Mouse (Mus musculus): ENCODE data around the gene 5031410I06Rik. TPM values are rescaled to one million over a fixed set of nuclear protein-coding genes. Genes with fewer than 3 reads are reported as not detected.
"Not testable (repeated sequence)": the region's sequence is repeated elsewhere in the genome, so short reads cannot be mapped to it uniquely, and the experiment has no call there.

The 5031410I06Rik gene
- total RNA-seq (2022): not detected

DNA sequence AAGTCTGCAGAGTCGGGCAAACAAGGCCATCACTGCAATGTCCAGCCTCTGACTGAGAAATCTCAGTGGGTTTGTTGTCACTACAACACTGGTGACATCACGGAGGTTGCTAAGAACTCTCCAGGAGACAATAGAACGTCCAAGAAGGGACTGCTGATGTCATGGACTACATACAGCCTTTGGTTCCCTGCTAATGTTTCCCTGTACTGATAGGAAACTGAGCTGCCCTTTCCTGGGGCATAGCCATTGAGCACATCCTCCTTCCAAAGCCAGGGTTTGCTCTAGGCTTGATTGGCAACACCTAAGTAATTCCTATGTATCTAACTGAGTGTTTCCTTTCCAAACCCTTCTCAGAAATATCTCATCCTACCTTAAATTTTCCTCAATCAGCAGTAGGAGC lies at the start of gene 5031410I06Rik:
5031410I06Rik (minus strand) TSS at position 101 of the 400 bp plus-strand sequence.
- DNase-seq (ENCODE audit: low spot score in 2 of 2): not testable (repeated sequence)

- no peak for DNase-seq (ENCODE audit: low spot score in 2 of 2)
These were observed 37.7 kb upstream of the 5031410I06Rik start for GRCm38 (mm10) chr5:26142891-26143290.

DNA sequence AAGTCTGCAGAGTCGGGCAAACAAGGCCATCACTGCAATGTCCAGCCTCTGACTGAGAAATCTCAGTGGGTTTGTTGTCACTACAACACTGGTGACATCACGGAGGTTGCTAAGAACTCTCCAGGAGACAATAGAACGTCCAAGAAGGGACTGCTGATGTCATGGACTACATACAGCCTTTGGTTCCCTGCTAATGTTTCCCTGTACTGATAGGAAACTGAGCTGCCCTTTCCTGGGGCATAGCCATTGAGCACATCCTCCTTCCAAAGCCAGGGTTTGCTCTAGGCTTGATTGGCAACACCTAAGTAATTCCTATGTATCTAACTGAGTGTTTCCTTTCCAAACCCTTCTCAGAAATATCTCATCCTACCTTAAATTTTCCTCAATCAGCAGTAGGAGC lies 16.2 kb upstream of the 5031410I06Rik start, which contains the start of gene Gm10220:
Gm10220 (minus strand) TSS at position 101 of the 400 bp plus-strand sequence.
- not testable (repeated sequence) for DNase-seq (ENCODE audit: low spot score in 2 of 2)

DNA sequence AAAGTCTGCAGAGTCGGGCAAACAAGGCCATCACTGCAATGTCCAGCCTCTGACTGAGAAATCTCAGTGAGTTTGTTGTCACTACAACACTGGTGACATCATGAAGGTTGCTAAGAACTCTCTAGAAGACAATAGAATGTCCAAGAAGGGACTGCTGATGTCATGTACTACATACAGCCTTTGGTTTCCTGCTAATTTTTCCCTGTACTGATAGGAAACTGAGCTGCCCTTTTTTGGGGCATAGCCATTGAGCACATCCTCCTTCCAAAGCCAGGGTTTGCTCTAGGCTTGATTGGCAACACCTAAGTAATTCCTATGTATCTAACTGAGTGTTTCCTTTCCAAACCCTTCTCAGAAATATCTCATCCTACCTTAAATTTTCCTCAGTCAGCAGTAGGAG lies 16.0 kb downstream of the 5031410I06Rik start, which contains the start of gene Gm10471:
Gm10471 (minus strand) TSS at position 101 of the 400 bp plus-strand sequence.
- DNase-seq (ENCODE audit: low spot score in 2 of 2): not testable (repeated sequence)

DNA sequence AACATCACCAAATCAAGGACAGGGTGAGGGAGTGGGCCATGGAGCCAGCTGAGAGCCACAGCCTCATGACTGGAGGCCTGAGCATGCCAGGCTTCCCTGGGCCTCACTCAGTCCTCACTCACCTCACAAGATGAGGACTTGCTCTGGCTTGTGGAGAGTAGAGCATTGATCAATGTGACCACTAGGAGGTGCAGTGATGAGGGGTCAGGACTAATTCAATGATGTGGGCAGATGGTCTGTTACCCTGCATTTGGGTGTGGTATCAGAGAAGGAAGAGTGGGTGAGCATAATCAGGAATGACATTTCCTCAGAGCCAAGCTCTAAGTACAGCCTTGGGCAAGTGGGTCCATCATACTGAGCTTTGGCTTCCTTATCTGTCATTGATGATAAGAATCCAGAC lies 26.1 kb downstream of the 5031410I06Rik start:
- not testable (repeated sequence) for DNase-seq (ENCODE audit: low spot score in 2 of 2)

- no peak for DNase-seq (ENCODE audit: low spot score in 2 of 2)
These were observed 34.4 kb downstream of the 5031410I06Rik start for GRCm38 (mm10) chr5:26070716-26071115.

DNA sequence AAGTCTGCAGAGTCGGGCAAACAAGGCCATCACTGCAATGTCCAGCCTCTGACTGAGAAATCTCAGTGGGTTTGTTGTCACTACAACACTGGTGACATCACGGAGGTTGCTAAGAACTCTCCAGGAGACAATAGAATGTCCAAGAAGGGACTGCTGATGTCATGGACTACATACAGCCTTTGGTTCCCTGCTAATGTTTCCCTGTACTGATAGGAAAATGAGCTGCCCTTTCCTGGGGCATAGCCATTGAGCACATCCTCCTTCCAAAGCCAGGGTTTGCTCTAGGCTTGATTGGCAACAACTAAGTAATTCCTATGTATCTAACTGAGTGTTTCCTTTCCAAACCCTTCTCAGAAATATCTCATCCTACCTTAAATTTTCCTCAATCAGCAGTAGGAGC lies 46.7 kb downstream of the 5031410I06Rik start, which contains the start of gene Gm7347:
Gm7347 (minus strand) TSS at position 101 of the 400 bp plus-strand sequence.
- not testable (repeated sequence) for DNase-seq (ENCODE audit: low spot score in 2 of 2)

Other genes starting within 250 kb of the 5031410I06Rik start
- not detected for gene Gm21663, start 163.0 kb downstream of the 5031410I06Rik start, total RNA-seq (2022)
- not detected for gene Gm21671, start 150.9 kb downstream of the 5031410I06Rik start, total RNA-seq (2022)
- not detected for gene Gm21680, start 132.7 kb downstream of the 5031410I06Rik start, total RNA-seq (2022)
- gene Gm21698, start 116.7 kb downstream of the 5031410I06Rik start, total RNA-seq (2022): not detected
- gene Gm1979, start 100.6 kb downstream of the 5031410I06Rik start, total RNA-seq (2022): not detected
- gene Gm5862, start 82.4 kb downstream of the 5031410I06Rik start, total RNA-seq (2022): not detected
- not detected for gene Speer4a, start 65.8 kb downstream of the 5031410I06Rik start, total RNA-seq (2022)
- gene Gm7347, start 46.8 kb downstream of the 5031410I06Rik start, total RNA-seq (2022): not detected
- gene Gm10471, start 16.1 kb downstream of the 5031410I06Rik start, total RNA-seq (2022): not detected
- gene Gm10220, start 16.1 kb upstream of the 5031410I06Rik start, total RNA-seq (2022): not detected
- gene Gm7361, start 152.3 kb upstream of the 5031410I06Rik start, total RNA-seq (2022): under 1 TPM in 3 of 4 experiments, not detected in 1; 0.14 to 0.44 (median 0.23) TPM